In the genomic region with DNA sequence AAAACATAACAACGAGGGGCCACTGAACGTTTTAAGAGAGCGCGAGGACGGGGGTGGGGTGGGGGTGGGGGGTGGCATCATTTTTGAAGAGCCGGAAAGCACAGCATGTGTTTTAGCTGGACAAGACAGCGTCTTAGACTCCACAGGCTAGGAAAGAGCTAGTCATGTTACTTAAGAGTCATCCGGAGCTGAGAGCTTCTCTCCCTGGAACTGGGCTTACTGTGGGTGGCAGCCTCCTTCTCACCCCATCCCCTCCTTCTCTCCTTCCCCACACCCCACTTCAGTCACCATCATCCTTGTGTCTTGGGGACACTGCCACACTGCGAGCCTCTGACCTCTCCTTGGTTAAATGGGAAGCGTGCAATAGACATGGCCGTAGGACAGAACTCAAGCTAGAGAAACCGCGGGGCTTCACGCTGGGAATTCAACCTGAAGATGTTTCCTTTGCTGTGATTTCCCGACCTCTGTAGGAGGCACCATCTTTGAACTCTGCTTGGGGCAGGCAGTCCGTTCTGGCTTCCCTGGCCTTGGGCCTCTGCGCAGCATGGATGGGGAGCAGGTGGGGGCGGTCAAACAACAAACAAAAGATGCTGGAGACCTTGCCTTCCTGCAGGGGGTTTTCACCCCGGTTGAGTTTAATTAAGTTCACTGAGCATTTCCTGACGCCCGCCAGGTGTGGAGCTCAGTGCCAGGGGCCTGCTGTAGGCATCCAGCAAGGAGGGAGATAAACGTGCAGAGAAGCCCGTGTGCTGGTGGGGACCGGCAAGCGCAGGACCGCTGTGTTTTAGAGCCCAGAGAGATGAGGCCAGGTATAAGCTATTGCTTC, we compare ENCODE assay signal across 13 mouse cellular contexts.
DNase-seq lines count a peak whose midpoint lies in the region; ATAC-seq lines count a peak whose summit lies in the region.
"Had no signal": no experiment of that assay in that cellular context is flagged by ENCODE, and none has a peak within 500 bp of the region (broad histone marks: within the 10 kb centered on the region; RNA-seq: fewer than 3 reads in every experiment).

No protein-coding gene starts in this region.

- DNase-seq in forebrain, embryonic 10.5 days (ENCODE audit: extremely low spot score, low spot score) = no peak
- peak; percentile 24 for DNase-seq in ZHBTc4 (ENCODE audit: low read depth, low spot score)
- DNase-seq in spleen, postnatal 4 days (ENCODE audit: low spot score in 2 of 2) = no peak
- no peak for DNase-seq in adrenal gland, adult 2 months
- no peak for DNase-seq in spleen, postnatal 36 days (ENCODE audit: low spot score in 2 of 2)
- DNase-seq: kidney, adult 11 months; layer of hippocampus, adult 9-11 months had no signal

- no peaks in the 10 kb centered on the region for H3K36me3 ChIP-seq in forebrain, embryonic 10.5 days (replicated peaks)
- no peaks in the 10 kb centered on the region for H3K36me3 ChIP-seq in forebrain, embryonic 16.5 days (ENCODE audit: control insufficient read depth, insufficient read depth)
- H3K36me3 ChIP-seq in forebrain, embryonic 15.5 days = no peaks in the 10 kb centered on the region
- H3K36me3 ChIP-seq in midbrain, embryonic 12.5 days = no peaks in the 10 kb centered on the region
- H3K36me3 ChIP-seq: heart, embryonic 12.5 days; liver, embryonic 15.5 days had no signal

- WGBS in forebrain, embryonic 10.5 days = 3% methylated on average over 26 of the region's 26 CpGs
- WGBS in forebrain, embryonic 16.5 days = 7% methylated on average over 26 of the region's 26 CpGs
- 6% methylated on average over 26 of the region's 26 CpGs for WGBS in forebrain, embryonic 15.5 days
- WGBS in midbrain, embryonic 12.5 days = 6% methylated on average over 26 of the region's 26 CpGs

- peak overlapping the region; percentile 30; the same call in 1 of the 2 replicates for H3K4me3 ChIP-seq in forebrain, embryonic 10.5 days
- no peak overlapping the region for H3K4me3 ChIP-seq in forebrain, embryonic 16.5 days (replicated peaks; ENCODE audit: low read length)
- no peak overlapping the region for H3K4me3 ChIP-seq in forebrain, embryonic 15.5 days
- no peak overlapping the region for H3K4me3 ChIP-seq in midbrain, embryonic 12.5 days
- H3K4me3 ChIP-seq: heart, embryonic 12.5 days; liver, embryonic 15.5 days; megakaryocyte, embryonic 14.5 days had no signal

- H3K9me3 ChIP-seq in forebrain, embryonic 10.5 days = peaks cover 11% of the 10 kb centered on the region
- H3K9me3 ChIP-seq in forebrain, embryonic 16.5 days (ENCODE audit: control insufficient read depth, low read length) = no peaks in the 10 kb centered on the region
- H3K9me3 ChIP-seq in forebrain, embryonic 15.5 days = no peaks in the 10 kb centered on the region
- peaks cover 8% of the 10 kb centered on the region for H3K9me3 ChIP-seq in midbrain, embryonic 12.5 days
- H3K9me3 ChIP-seq: liver, embryonic 15.5 days had no signal

- H3K27ac ChIP-seq in forebrain, embryonic 10.5 days = peak overlapping the region; percentile 58
- no peak overlapping the region for H3K27ac ChIP-seq in forebrain, embryonic 16.5 days (ENCODE audit: low read length)
- H3K27ac ChIP-seq in forebrain, embryonic 15.5 days (replicated peaks) = no peak overlapping the region
- H3K27ac ChIP-seq in midbrain, embryonic 12.5 days (replicated peaks) = no peak overlapping the region
- H3K27ac ChIP-seq: liver, embryonic 15.5 days had no signal

- peaks cover 70% of the 10 kb centered on the region for H3K27me3 ChIP-seq in forebrain, embryonic 10.5 days (ENCODE audit: poor library complexity, severe bottlenecking)
- 0 out of 2 replicates have a peak, but pooled peaks cover 4% of the 10 kb centered on the region for H3K27me3 ChIP-seq in forebrain, embryonic 16.5 days (replicated peaks; ENCODE audit: control insufficient read depth, insufficient read depth, low read length)
- no peaks in the 10 kb centered on the region for H3K27me3 ChIP-seq in forebrain, embryonic 15.5 days
- peaks cover 48% of the 10 kb centered on the region for H3K27me3 ChIP-seq in midbrain, embryonic 12.5 days

- no peak for ATAC-seq in forebrain, embryonic 16.5 days
- ATAC-seq in forebrain, embryonic 15.5 days (replicated peaks) = 0 out of 2 replicates have a peak, but pooled peaks have one; percentile 27
- ATAC-seq in midbrain, embryonic 12.5 days (ENCODE audit: low FRiP score, low read depth) = no peak

- no peak overlapping the region for H3K9ac ChIP-seq in forebrain, embryonic 16.5 days (replicated peaks; ENCODE audit: low read depth, low read length)
- H3K9ac ChIP-seq in forebrain, embryonic 15.5 days (replicated peaks) = 0 out of 2 replicates have a peak overlapping the region, but pooled peaks have one; percentile 3
- H3K9ac ChIP-seq in midbrain, embryonic 12.5 days (replicated peaks) = no peak overlapping the region; the same call in 1 of the 2 replicates
- H3K9ac ChIP-seq: heart, embryonic 12.5 days; liver, embryonic 15.5 days had no signal

- H3K4me2 ChIP-seq in forebrain, embryonic 16.5 days (ENCODE audit: low read length) = no peak overlapping the region
- no peak overlapping the region for H3K4me2 ChIP-seq in forebrain, embryonic 15.5 days (replicated peaks)
- peak overlapping the region; percentile 28; the same call in 1 of the 2 replicates for H3K4me2 ChIP-seq in midbrain, embryonic 12.5 days (replicated peaks)
- H3K4me2 ChIP-seq: liver, embryonic 15.5 days had no signal

- peaks cover 42% of the 10 kb centered on the region for H3K4me1 ChIP-seq in forebrain, embryonic 10.5 days
- H3K4me1 ChIP-seq in forebrain, embryonic 16.5 days (replicated peaks; ENCODE audit: control insufficient read depth, insufficient read depth, low read length) = peaks cover 20% of the 10 kb centered on the region
- H3K4me1 ChIP-seq in forebrain, embryonic 15.5 days = peaks cover 25% of the 10 kb centered on the region
- H3K4me1 ChIP-seq in midbrain, embryonic 12.5 days = peaks cover 22% of the 10 kb centered on the region
- H3K4me1 ChIP-seq: liver, embryonic 15.5 days; megakaryocyte, embryonic 14.5 days had no signal
